Mouse (Mus musculus): ENCODE results near the gene Opa1.

The Opa1 gene

DNA sequence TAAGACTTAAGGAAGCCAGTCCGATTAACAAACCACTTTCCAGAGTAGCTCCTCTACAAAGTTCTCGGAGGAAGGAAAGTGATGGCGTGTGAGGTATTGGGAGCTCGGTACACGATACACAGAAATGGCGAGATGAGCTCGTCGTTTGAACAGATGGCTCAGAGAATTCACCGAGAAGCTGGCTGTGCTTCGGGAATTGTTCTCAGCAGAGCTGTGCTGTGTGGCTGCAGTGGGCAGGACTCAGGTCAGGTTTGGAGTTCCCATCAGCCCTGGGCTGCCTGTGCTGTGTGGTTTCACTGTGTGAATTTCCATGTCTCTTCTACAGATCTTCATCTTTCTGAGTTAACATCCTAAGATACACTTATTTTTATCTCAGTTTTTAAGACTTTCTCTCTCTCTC, 77.8 kb downstream of the Opa1 start:
- DNase-seq = no peak

- DNase-seq = no peak
These were observed 78.8 kb downstream of the Opa1 start for GRCm38 (mm10) chr16:29657650-29658548.

DNA sequence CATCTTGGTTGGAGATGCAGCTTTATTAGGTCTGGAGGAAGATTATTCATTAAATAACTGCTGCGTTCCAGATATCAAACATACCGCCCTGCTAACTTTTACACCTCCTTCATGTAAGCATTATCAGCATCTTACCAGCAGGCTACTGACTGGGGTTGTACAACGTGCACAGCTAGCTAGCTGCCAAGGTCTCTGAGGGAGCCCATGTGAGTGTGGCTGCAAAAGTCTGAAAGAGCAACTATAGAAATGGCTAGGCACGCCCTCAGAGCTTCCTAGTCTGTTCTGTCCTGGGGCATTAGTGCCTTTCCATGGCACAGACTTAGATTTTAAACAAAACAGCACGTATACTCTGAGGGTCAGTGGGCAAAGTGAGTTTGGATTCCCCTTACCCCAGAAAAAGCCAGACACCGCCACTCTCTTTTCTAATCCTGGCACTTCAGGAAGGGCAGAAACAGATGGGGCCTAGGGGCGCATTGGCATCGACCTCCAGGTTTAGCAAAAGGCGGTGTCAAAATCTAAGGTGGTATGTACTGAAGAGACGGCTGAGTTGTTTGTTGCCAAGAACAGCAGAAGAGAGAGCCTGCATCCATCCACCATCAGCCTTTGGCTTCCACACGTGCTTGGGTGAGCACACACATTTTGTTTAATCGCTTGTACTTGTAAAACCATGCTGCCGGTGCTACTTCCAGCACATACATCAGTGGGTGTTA, 80.1 kb downstream of the Opa1 start:
- no peak for DNase-seq

DNA sequence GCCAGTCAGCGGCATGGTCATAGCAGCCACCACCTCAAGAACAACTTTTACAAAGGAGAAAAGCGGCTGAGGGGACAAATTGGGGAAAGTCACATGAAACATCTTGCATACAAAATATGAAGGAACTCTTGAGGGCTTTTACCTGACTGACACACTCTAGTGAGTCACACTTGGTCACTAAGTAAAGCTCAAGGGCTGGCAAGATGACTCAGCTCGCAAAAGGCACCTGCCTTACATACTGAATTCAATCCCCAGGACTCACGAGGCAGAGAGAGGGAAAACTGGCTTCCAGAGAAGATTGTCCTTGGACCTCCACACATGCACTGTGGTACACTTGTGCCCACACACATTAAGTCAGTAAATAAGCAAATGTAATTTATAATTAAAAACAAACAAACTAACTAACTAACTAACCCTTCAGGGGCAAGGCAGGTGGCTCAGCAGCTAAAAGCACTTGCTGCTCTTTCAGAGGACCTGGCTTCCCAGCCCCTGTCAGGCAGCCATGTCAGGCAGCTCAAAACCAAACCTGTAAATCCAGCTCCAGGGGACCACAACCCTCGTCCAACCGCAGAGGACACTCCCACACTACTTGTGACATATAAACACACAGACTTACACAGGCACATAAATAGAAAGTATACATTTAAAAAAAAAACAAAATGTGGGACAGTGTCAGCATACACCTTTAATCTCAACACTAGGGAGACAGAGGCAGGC, 84.1 kb downstream of the Opa1 start:
- no peak for DNase-seq

DNA sequence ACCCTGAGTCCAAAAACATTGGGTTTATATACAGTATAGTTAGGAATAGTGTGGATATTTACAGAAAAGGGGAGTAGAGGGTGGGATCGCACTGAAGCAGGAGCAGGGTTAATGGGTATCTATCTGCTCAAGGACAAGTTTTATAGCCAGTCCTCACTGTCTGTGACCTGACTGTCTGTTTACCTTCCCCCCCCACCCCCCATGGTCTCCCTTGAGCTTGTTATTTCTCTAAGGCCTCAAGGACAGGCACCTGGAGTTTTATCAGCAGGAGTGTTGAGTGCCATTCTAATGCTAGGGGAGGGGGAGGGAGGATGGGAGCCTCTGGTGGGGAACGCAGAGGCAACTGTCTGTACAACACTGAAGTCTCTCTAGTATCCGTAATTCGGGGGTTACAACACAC, 85.3 kb downstream of the Opa1 start:
- DNase-seq = no peak

DNA sequence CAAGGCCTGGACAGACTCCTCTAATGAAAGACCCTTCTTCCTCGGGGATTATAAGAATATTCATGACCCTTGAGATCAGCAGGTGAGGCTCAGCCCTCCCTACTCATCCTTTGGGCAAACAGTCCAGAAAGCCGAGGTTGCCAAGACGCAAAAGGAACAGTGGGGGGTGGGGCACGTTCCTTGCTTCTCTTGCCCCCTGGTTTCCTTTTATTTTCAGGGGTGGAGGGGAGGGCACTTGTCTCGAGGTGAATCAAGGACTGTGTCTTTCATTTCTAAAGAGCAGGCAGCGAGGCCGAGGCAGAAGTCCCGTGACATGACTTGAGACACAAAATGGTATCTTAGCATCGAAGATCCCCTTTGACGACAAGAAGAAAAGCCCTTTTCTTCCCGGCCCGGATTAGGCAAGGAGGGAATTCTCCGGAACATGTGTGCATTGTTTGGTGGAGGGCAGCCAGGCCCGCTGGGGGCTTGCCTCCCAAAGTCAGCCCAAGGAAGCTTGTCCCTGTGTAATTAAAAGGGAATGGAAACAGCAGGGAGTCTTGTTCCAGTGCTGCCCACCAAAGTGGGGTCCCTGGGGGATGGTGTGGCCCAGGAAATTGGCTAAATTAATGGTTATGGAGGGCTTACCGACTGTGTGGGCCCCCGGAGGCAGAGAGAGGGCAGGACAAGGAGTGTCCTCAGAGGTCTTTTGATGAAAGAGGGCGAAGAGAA, 88.0 kb downstream of the Opa1 start:
- no peak for DNase-seq

- DNase-seq = no peak
These were observed 88.5 kb downstream of the Opa1 start for GRCm38 (mm10) chr16:29667702-29668061.

GRCm38 (mm10) chr16:29668451-29668850, 89.3 kb downstream of the Opa1 start:
- DNase-seq = no peak

DNA sequence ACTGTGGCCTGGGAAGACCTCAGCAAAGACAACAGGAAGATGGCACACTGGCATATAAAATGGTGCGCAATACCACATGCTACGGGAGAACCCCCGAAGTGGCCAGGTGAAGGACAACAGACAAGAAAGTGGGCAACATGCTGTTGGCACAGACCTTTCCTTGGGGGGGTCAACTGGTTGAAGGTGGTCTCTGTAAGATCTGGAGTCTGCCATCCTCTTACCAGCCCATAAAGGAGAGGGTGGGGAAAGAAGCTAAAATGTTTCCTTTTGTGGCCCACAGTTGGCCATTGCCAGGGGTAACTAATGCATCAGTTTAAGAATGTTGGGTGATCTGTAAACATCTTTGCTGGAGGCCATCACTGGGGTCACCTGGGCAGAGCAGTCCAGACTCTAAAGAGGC, 91.7 kb downstream of the Opa1 start:
- no peak for DNase-seq

GRCm38 (mm10) chr16:29673230-29673629, 94.1 kb downstream of the Opa1 start:
- DNase-seq = no peak

- no peak for DNase-seq
These were observed 100.5 kb downstream of the Opa1 start for GRCm38 (mm10) chr16:29679607-29680006.

DNA sequence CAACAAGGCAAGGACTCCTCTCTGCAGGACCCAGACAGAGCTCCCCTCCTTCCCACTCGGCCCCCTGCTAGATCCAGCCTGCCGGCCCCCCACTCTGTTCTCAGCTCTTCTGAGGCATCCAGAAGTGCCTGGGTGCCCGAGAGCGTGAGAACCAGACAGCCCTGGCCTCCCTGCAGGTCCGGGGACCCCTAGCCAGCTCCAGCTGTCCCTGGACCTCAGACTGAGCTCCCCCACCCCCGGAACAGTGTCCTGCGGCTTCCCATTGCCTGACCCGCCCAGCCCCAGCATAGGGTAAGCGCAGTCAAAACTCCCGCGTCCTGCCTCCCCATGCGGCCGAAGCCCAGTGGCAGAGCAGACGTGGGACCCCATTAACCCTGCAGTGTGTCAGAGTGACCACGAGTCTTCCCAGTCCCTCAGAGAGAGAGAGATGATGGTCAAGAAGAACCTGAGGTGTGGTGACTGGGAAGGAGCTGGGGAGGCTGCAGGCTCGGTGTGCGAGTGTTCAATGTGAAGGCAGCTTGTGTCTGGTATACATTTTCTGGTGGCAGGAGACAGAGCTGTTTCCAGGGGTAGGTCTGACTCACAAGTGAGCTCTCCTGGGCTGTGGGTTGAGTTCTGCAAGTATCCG, 101.5 kb downstream of the Opa1 start:
- no peak for DNase-seq

DNA sequence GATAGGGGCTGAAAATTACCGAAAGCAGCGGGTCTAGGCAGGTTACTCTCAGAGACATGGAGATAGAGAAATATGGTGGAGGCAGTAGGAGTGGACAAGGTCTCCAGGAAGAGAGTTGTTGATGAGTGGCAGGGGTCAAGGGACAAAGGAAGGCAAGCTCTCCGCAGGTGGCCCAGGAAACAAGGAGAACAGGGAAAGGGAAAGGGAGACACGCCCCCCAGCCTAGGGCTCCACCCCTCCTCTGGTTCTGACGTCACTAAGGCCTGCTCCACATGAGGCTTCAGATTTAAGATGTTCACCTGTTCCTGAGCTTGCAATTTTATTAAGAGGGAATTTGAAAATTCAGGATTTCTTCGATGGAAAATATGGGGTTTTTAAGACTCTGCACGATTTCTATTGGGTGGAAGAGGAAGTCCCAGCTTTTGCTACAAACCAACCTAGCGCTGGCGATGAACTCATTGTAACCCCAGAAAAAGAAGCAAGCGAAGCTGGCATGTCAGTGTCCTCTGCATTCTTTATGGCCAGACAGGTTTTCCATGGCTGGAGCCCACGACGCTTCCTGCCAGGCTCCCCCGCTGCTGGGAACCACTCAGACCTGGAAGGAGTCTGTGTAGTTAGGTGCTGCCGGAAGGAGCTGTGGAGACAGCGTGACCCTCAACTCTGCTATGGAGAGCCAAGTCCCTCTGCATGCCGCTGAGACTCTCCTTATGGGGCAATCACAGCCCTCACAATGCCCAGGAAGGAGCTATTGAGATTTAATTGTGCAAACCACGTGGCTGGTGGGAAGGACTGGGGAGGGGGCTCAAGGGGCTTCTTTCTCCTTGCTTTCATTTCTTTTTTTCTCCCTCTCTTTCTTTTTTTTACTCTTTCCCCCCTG, 103.7 kb downstream of the Opa1 start:
- no peak for DNase-seq

DNA sequence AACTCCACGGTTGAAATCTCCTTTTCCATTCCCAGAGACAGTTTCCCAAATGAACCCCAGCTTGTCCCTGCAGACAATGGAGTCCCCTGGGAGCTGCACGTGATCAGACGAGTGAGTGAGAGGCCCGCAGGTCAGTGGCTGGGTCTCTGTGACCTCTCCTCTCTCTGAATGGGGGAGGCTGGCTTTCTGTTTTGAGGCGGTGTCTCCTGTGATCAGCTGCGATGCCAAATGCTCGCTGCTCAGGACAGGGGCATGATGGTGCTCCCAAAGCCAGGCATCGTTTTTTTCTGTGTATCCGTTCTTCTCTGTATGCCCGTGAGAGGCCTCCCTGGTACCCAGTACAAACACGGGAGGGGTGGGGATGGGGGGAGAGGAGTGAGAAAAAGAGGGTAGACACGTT, 104.4 kb downstream of the Opa1 start:
- DNase-seq = no peak

DNA sequence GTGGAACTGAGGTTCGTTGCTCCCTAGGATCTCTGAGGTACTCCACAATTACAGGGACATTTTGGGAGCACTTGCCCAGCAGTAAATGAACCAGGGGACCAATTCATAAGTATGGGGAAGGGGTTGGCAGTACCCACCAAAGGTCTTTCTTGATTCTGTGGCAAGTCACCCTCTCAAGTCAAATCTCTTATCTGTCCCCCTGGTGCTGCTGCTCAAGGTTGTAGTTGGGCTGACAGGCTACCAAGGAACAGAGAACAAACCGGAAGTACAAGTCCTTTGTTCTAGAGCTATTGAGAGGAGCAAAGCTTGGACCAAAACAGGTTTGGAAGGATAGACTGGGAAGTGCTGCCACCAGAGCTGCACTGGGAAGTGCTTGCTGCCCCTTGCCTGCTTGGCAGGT, 105.0 kb downstream of the Opa1 start:
- no peak for DNase-seq

DNA sequence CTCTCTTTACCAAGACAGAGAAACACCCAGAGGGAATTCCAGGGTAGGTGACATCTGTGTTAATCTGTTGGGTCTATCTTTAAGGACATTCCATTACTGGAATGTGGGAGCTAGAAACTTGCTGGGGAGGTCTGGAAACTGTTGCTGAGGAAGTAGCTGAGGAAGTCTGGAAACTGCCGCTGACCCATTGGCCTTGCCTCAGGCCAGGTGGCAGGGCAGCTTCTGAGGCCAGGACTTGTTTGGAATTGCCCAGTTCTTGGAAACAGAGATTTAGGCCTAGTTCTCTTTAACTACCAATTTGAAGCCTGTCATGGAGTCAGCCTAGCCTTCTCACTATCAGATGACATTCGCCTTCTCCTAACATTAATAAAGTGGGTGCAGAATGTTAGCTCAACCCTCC, 105.5 kb downstream of the Opa1 start:
- DNase-seq = no peak

DNA sequence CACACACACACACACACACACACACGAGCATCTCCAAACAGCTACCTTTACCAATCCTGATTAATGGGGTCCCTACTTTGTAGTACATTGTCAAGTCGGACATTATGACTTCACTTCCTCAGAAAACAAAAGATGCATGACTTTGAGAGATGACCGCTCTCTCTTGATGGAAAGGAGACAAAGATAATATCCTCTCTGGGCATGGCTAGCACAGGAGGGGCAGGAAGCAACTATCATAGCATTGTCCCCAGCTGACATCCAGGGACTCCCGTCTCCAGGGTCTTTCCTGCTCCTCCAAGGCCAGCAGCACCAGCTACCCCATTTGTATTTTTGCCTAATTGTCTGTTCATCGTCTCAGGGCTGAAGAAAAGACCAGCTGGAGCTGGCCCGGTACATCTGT, 107.0 kb downstream of the Opa1 start:
- no peak for DNase-seq

DNA sequence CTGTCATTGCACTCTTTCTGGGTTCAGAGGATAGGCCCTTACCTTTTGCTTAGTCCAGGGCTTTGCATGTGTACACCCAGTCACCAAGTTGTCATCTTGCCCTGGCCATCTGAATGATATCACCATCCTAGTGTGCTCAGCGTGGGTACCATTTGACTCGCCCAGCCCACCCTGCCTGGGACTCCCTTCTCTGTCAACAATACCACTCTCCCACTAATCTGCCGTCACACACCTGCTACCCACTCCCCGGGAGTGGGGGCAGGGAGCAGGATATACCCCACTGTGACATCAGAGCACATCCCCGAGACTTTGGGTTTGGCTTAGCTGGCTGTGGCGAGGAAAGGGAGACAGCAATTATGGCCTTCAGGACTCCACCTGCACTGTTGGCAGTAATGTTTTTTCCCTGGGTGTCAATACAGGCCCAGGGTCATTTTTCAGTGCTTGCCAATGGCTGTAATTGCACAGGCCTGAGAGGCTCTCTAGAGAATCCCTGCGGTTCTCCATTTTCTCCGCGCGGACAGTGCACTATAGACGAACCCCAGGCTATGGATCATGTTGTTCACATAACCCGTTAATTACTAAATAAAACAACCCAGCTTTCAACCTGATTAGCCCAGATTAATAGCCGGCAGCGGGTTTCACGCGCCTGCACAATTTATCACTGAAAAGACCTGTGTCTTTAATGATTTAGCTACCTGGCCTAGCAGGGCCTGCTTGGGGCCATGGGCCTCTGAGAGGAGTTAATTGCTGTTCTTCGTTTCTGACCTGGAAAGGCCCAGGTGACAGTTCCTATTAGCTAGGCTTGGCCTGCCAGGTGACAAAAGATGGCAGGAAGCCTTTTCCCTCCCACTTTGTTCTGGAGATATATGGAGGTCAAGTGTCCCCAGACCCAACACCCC, 109.1 kb downstream of the Opa1 start:
- no peak for DNase-seq

GRCm38 (mm10) chr16:29689187-29689819, 110.2 kb downstream of the Opa1 start:
- DNase-seq = no peak

Data from cerebellum, adult 9-11 months (tissue).